Mouse (Mus musculus): ENCODE measurements around the gene Chchd6. TPM values are rescaled to one million over a fixed set of nuclear protein-coding genes. Genes with fewer than 3 reads are reported as not detected.

Chchd6 gene
- polyA plus RNA-seq, 1 experiment from 2014 or later, result 91.2 TPM

DNA sequence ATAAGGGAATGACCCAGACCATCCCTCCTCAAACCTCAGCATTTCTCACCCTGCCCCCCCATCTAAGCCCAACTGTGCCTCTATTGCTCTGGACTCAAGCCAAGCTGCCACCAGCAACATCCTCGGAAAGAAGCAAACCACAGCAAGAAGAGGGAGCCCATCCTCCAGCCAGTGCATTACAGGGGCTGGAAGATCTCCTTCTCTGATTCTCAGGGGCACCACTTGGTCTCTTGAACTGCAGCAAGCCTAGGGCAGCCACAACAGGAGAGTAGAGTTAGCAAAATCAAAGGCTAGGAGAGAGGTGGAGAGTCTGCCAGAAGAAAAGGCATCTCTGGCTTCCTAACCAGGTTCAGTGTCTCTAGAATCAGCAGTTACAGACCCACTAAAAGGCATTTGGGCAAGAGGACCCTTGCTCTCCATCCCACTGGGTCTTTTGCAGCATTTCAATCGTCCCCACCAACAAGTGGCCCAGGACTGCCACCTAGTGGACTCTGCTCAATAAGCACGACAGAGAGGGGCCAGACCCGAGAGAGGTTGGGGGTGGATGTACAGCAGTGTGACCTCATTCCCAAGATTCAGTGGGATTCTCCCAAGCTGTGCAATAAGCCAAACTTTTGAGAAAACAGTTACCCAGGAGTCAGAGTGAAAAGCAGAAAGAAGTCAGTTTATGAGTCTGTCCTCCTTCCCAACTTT, 42.3 kb downstream of the Chchd6 start:
- H3K27ac ChIP-seq (ENCODE audit: low read depth, low read length), result no peak overlapping the region
- no peak overlapping the region for H3K4me2 ChIP-seq (replicated peaks; ENCODE audit: low read depth, low read length)
- H3K36me3 ChIP-seq (ENCODE audit: control insufficient read depth, insufficient read depth, low read length), result no peaks in the 10 kb centered on the region
- WGBS, result 13% methylated on average over 4 of the region's 4 CpGs
- H3K4me1 ChIP-seq (replicated peaks; ENCODE audit: control insufficient read depth, insufficient read depth, low read length), result no peaks in the 10 kb centered on the region
- H3K9me3 ChIP-seq (ENCODE audit: control insufficient read depth, low read length), result no peaks in the 10 kb centered on the region
- peak overlapping the region; percentile 28; the same call in 1 of the 2 replicates for H3K9ac ChIP-seq (ENCODE audit: low read depth, low read length)
- ATAC-seq (ENCODE audit: low FRiP score) (peak; percentile 74), DNase-seq (ENCODE audit: low spot score) (peak; percentile 91)
- no peaks in the 10 kb centered on the region for H3K27me3 ChIP-seq (ENCODE audit: control insufficient read depth, insufficient read depth, low read length)
- no peak overlapping the region for H3K4me3 ChIP-seq (ENCODE audit: low read depth, low read length)

DNA sequence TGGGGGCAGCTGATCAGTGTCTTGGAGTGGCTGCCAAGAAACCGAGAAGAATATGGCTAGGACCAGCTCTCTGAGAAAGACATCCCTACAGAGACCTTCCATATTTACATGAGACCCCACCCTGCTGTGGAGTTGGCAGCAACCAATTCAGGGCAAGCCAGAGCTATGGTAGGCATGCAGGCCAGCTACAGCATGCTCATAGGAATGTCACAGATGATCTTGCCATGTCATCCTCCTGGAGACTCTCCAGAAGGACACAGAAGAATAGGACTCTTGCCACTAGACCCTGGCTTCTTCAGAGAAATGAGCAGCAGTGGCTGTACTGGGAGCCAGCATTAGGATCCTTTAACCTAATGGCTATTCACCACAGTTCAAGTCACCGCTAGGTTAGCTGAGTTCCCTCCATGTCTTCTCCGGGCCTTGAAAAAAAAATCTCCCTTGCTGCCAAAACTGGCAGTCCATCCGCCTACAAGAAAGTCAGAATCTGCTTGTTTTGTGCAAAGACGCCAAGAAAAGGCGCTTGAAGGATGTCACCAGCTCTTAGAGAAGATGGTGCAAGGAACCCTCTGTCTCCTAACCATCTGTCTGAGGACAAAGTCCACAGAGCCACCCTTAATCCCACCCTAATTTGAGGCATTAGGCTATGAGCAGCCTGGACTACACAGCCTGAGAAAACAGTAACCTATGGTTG, 43.0 kb downstream of the Chchd6 start:
- 93% methylated on average over 6 of the region's 6 CpGs for WGBS
- Histone ChIP-seq H3K27me3 (ENCODE audit: control insufficient read depth, insufficient read depth, low read length) (no peaks in the 10 kb centered on the region), H3K4me3 (ENCODE audit: low read depth, low read length) (no peak overlapping the region), H3K4me2 (replicated peaks; ENCODE audit: low read depth, low read length) (no peak overlapping the region), H3K36me3 (ENCODE audit: control insufficient read depth, insufficient read depth, low read length) (no peaks in the 10 kb centered on the region), H3K4me1 (replicated peaks; ENCODE audit: control insufficient read depth, insufficient read depth, low read length) (no peaks in the 10 kb centered on the region), H3K9ac (ENCODE audit: low read depth, low read length) (no peak overlapping the region; the same call in 1 of the 2 replicates), H3K9me3 (ENCODE audit: control insufficient read depth, low read length) (no peaks in the 10 kb centered on the region), H3K27ac (ENCODE audit: low read depth, low read length) (no peak overlapping the region)
- ATAC-seq (ENCODE audit: low FRiP score) (no peak), DNase-seq (ENCODE audit: low spot score) (no peak)

DNA sequence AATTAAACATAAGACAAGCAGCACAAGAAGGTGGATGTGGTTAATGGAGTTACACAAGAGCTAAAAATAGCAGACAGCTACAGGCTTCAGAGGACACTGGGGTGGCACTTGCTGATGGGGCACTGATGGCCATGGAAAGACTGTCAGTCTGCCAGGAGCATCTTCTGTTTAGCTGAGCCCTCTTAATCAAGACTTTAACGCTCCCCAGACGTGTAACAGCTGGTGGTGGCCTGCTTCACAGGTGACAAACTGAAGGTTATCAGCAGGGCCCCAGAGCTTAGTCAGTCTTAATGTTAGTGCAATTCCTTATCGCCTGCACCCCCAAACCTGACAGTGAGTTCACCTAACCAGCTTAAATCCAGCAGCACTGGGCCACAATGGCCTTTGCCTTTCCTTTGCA, 46.3 kb downstream of the Chchd6 start:
- no peaks in the 10 kb centered on the region for H3K9me3 ChIP-seq (ENCODE audit: control insufficient read depth, low read length)
- no peaks in the 10 kb centered on the region for H3K36me3 ChIP-seq (ENCODE audit: control insufficient read depth, insufficient read depth, low read length)
- DNase-seq (ENCODE audit: low spot score) (no peak), ATAC-seq (ENCODE audit: low FRiP score) (no peak)
- H3K27me3 ChIP-seq (ENCODE audit: control insufficient read depth, insufficient read depth, low read length), result no peaks in the 10 kb centered on the region
- no peak overlapping the region for H3K4me3 ChIP-seq (ENCODE audit: low read depth, low read length)
- no peak overlapping the region for H3K4me2 ChIP-seq (replicated peaks; ENCODE audit: low read depth, low read length)
- no peak overlapping the region for H3K27ac ChIP-seq (ENCODE audit: low read depth, low read length)
- no peaks in the 10 kb centered on the region for H3K4me1 ChIP-seq (replicated peaks; ENCODE audit: control insufficient read depth, insufficient read depth, low read length)
- H3K9ac ChIP-seq (ENCODE audit: low read depth, low read length), result no peak overlapping the region
- 61% methylated on average over 3 of the region's 3 CpGs for WGBS

DNA sequence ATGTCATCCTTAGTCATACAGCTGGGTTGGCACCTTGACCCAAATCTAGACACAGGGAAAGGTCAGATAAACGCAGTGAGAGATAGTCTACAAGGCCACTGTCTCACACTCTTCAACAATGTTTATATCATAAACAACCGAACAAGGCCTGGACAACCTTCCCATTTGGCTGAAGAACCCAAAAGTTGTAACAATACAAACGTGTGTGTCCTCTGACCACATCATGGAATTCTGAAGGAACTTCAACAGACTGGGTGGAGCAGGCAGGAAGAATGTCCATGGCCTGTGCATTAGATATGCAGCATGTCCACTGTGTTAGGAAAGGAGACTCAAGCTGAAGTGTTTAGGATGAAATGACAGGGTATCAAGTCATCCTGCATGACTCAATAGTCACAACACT, 47.5 kb downstream of the Chchd6 start:
- Histone ChIP-seq H3K27ac (ENCODE audit: low read depth, low read length) (no peak overlapping the region), H3K4me3 (ENCODE audit: low read depth, low read length) (no peak overlapping the region), H3K4me1 (replicated peaks; ENCODE audit: control insufficient read depth, insufficient read depth, low read length) (no peaks in the 10 kb centered on the region), H3K9ac (ENCODE audit: low read depth, low read length) (no peak overlapping the region), H3K36me3 (ENCODE audit: control insufficient read depth, insufficient read depth, low read length) (no peaks in the 10 kb centered on the region), H3K4me2 (replicated peaks; ENCODE audit: low read depth, low read length) (no peak overlapping the region), H3K9me3 (ENCODE audit: control insufficient read depth, low read length) (no peaks in the 10 kb centered on the region), H3K27me3 (ENCODE audit: control insufficient read depth, insufficient read depth, low read length) (no peaks in the 10 kb centered on the region)
- DNase-seq (ENCODE audit: low spot score), result no peak
- 87% methylated on average over 3 of the region's 3 CpGs for WGBS
- no peak for ATAC-seq (ENCODE audit: low FRiP score)

DNA sequence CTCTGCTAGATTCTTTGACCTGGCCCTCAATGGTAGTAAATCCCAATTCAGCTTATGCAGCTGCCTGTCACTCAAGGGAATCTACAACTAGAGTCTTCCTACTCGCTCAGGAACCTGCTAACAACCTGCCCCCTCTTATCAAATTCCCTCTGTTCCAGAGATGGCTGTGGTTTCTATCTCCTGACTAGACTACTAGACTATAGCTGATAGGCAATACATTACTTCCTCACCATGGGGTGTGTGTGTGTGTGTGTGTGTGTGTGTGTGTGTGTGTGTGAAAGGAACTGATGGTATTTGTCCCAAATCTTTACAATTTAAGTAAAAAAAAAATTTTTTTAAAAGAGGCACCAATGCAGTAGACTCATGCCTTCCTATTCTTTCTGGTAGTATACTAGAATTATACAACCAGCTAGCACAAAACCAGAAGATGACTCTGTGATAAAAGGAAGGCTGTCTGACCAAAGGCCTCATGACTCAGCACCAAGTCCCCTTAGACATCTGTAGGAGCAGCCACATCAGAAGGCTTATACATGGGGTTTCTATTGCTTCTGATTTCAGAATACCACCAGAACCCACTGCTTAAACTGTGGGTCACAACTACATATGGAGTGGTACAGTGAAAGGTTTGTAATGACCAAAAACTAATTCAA, 57.2 kb downstream of the Chchd6 start:
- Histone ChIP-seq H3K4me2 (replicated peaks; ENCODE audit: low read depth, low read length) (no peak overlapping the region), H3K9ac (ENCODE audit: low read depth, low read length) (no peak overlapping the region), H3K36me3 (ENCODE audit: control insufficient read depth, insufficient read depth, low read length) (no peaks in the 10 kb centered on the region), H3K27me3 (ENCODE audit: control insufficient read depth, insufficient read depth, low read length) (no peaks in the 10 kb centered on the region), H3K4me3 (ENCODE audit: low read depth, low read length) (no peak overlapping the region), H3K27ac (ENCODE audit: low read depth, low read length) (no peak overlapping the region), H3K4me1 (replicated peaks; ENCODE audit: control insufficient read depth, insufficient read depth, low read length) (no peaks in the 10 kb centered on the region), H3K9me3 (ENCODE audit: control insufficient read depth, low read length) (no peaks in the 10 kb centered on the region)
- 83% methylated on average over 1 of the region's 1 CpGs for WGBS
- ATAC-seq (ENCODE audit: low FRiP score) (no peak), DNase-seq (ENCODE audit: low spot score) (no peak)

DNA sequence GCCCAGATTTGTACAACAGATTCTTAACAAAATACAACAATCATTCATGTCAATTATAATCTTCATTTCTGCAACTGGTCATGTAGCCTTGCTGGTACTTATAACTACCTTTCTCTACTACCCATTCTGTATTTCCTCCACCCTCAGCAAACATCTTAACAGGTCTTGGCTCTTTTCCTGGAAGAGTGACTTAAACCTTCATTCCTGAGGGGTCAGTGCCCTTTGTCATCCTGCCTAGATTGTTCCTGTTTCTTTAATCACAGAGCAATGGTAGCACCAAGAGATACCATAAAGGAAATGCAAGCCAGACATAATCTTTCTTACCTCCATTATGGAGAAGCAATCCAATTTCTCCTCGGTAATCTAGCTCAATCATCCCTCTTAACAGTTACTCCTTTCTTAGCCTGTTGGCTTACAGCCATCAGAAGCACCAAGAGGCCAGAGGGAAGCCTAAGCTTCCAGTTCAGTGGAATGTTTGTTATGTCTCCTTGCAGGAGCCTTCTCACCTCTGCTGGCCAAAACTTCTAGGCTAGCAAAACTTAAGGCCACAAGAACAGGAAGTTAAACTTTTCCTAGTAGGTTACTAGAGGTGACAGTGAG, 59.7 kb downstream of the Chchd6 start:
- no peak overlapping the region for H3K4me2 ChIP-seq (replicated peaks; ENCODE audit: low read depth, low read length)
- no peaks in the 10 kb centered on the region for H3K9me3 ChIP-seq (ENCODE audit: control insufficient read depth, low read length)
- H3K27me3 ChIP-seq (ENCODE audit: control insufficient read depth, insufficient read depth, low read length), result no peaks in the 10 kb centered on the region
- H3K27ac ChIP-seq (ENCODE audit: low read depth, low read length), result no peak overlapping the region
- H3K9ac ChIP-seq (ENCODE audit: low read depth, low read length), result no peak overlapping the region
- no peaks in the 10 kb centered on the region for H3K36me3 ChIP-seq (ENCODE audit: control insufficient read depth, insufficient read depth, low read length)
- ATAC-seq (ENCODE audit: low FRiP score) (no peak), DNase-seq (ENCODE audit: low spot score) (no peak)
- H3K4me1 ChIP-seq (replicated peaks; ENCODE audit: control insufficient read depth, insufficient read depth, low read length), result no peaks in the 10 kb centered on the region
- H3K4me3 ChIP-seq (ENCODE audit: low read depth, low read length), result no peak overlapping the region
- WGBS, result 92% methylated on average over 1 of the region's 1 CpGs

DNA sequence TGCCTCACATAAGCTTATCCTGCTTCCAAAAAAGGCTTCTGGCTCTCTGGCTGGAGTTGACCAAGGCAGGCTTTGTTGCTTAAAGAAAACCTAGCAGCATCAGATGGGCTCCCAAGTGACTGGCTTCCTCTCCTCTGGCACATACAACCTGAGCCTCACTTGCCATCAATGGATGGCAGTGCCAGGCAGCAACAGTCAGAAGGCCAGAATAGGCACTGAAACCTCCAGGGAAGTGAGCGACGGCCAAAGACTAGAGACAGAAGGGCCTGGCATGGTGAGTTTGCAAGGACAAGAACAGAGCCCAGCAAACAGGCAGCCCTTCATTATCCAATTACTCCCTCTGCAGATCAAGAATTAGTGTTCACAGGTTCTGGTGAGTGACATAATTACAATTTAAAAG, 70.7 kb downstream of the Chchd6 start:
- no peaks in the 10 kb centered on the region for H3K4me1 ChIP-seq (replicated peaks; ENCODE audit: control insufficient read depth, insufficient read depth, low read length)
- H3K27ac ChIP-seq (ENCODE audit: low read depth, low read length), result no peak overlapping the region
- no peaks in the 10 kb centered on the region for H3K36me3 ChIP-seq (ENCODE audit: control insufficient read depth, insufficient read depth, low read length)
- 88% methylated on average over 2 of the region's 2 CpGs for WGBS
- ATAC-seq (ENCODE audit: low FRiP score), result no peak
- H3K4me2 ChIP-seq (replicated peaks; ENCODE audit: low read depth, low read length), result no peak overlapping the region
- no peak overlapping the region for H3K9ac ChIP-seq (ENCODE audit: low read depth, low read length)
- no peak overlapping the region for H3K4me3 ChIP-seq (ENCODE audit: low read depth, low read length)
- no peaks in the 10 kb centered on the region for H3K27me3 ChIP-seq (ENCODE audit: control insufficient read depth, insufficient read depth, low read length)
- H3K9me3 ChIP-seq (ENCODE audit: control insufficient read depth, low read length), result no peaks in the 10 kb centered on the region
- DNase-seq (ENCODE audit: low spot score), result no peak

DNA sequence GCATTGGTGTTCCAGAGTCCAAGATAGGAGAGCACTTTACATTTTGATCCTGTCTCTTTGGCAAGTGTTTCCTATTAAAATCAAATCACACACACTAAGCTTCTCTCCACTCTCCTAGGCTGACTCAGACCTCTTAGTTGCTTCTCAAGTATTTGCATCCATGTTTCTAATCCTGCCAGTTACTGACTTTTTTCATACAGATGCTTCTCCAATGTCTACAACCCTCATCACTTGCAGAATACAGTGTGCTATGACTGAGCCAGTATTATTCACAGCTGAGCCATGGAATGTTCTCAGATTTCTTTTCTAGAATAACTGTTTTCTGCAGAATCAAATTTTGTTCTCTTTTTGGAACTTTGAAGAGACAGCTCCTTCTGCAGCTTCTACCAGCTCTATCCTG, 85.3 kb downstream of the Chchd6 start:
- DNase-seq (ENCODE audit: low spot score) (no peak), ATAC-seq (ENCODE audit: low FRiP score) (no peak)
- Histone ChIP-seq H3K4me1 (replicated peaks; ENCODE audit: control insufficient read depth, insufficient read depth, low read length) (no peaks in the 10 kb centered on the region), H3K4me2 (replicated peaks; ENCODE audit: low read depth, low read length) (no peak overlapping the region), H3K4me3 (ENCODE audit: low read depth, low read length) (no peak overlapping the region), H3K9ac (ENCODE audit: low read depth, low read length) (no peak overlapping the region), H3K27ac (ENCODE audit: low read depth, low read length) (no peak overlapping the region), H3K36me3 (ENCODE audit: control insufficient read depth, insufficient read depth, low read length) (no peaks in the 10 kb centered on the region), H3K27me3 (ENCODE audit: control insufficient read depth, insufficient read depth, low read length) (no peaks in the 10 kb centered on the region), H3K9me3 (ENCODE audit: control insufficient read depth, low read length) (no peaks in the 10 kb centered on the region)
